Mouse (Mus musculus) stomach, embryonic 16.5 days (tissue): Measurements from ENCODE around the gene Dnlz. TPM values are rescaled to one million over a fixed set of nuclear protein-coding genes. Genes with fewer than 3 reads are reported as not detected.

Source experiments
- ATAC-seq: fragments of 200-750 bp; cut with Nextera tagmentation; 2 replicates; pipeline ENCODE4 v1.8.0; 2017; ENCODE audit warnings: moderate number of reproducible peaks, moderate TSS enrichment; ENCODE audit not compliant: insufficient read depth, low FRiP score
- H3K27ac ChIP-seq: fragments of 300-500 bp; sonication (generic); 2 replicates; pipeline ENCODE4 v1.5.1; 2014; ENCODE audit warnings: low read length
- H3K27me3 ChIP-seq: fragments of 300-500 bp; sonication (generic); 2 replicates; pipeline ENCODE4 v1.6.1; 2014; ENCODE audit warnings: low read length, control low read depth, mixed read lengths; ENCODE audit not compliant: control insufficient read depth, insufficient read depth
- H3K36me3 ChIP-seq: fragments of 300-500 bp; sonication (generic); 2 replicates; pipeline ENCODE4 v1.6.1; 2014; ENCODE audit warnings: low read length; ENCODE audit not compliant: control insufficient read depth, insufficient read depth
- H3K4me1 ChIP-seq: fragments of 300-500 bp; sonication (generic); 2 replicates; pipeline ENCODE4 v1.6.1; 2014; ENCODE audit warnings: low read length, control low read depth, mixed read lengths; ENCODE audit not compliant: control insufficient read depth, insufficient read depth
- H3K4me2 ChIP-seq: fragments of 300-500 bp; sonication (generic); 2 replicates; pipeline ENCODE4 v1.6.1; 2014; ENCODE audit warnings: low read depth, low read length, mixed read lengths
- H3K4me3 ChIP-seq: fragments of 300-500 bp; sonication (generic); replicated peaks from 2 replicates; pipeline ENCODE4 v1.5.1; 2014; ENCODE audit warnings: mild to moderate bottlenecking, low read length
- H3K9ac ChIP-seq: fragments of 300-500 bp; sonication (generic); 2 replicates; pipeline ENCODE4 v1.6.1; 2014; ENCODE audit warnings: low read length
- H3K9me3 ChIP-seq: fragments of 300-500 bp; sonication (generic); replicated peaks from 2 replicates; pipeline ENCODE4 v1.6.1; 2016; ENCODE audit warnings: low read length, control low read depth; ENCODE audit not compliant: control insufficient read depth
- WGBS: fragments of 180-500 bp; shearing (Covaris S2); extraction: QIAGEN DNeasy Blood & Tissue Kit; methylation state at CpG from one replicate; pipeline ENCODE4 v1.1.7; 2014; 5-methylcytosine and 5-hydroxymethylcytosine counted together
- polyA plus RNA-seq: library from polyadenylated mRNA; unstranded; fragments of >200 nt; fragmentation: Nextera tagmentation; extraction: Ambion mirVana; gene quantifications from 2 replicates; pipeline ENCODE4 v1.2.1, GENCODE M21; 2015

The Dnlz gene
- 20.5 and 23.8 TPM in 2 replicates for polyA plus RNA-seq

GRCm38 (mm10) chr2:26351358-26352290 is at the start of gene Dnlz:
Gene Dnlz (minus strand): TSS chr2:26352110.
- H3K27ac ChIP-seq = peak within 1 kb of the TSS; percentile 90
- peak within 1 kb of the TSS; percentile 93 for H3K9ac ChIP-seq
- H3K4me1 ChIP-seq = peaks cover 20% of the 10 kb centered on the region
- no peaks in the 10 kb centered on the region for H3K9me3 ChIP-seq
- ATAC-seq = peak; percentile 81
- H3K4me3 ChIP-seq = peak within 1 kb of the TSS; percentile 82
- 1% methylated on average over 62 of the region's 62 CpGs for WGBS
- H3K36me3 ChIP-seq = peaks cover 11% of the 10 kb centered on the region; the same call in 1 of the 2 replicates
- H3K4me2 ChIP-seq = peak within 1 kb of the TSS; percentile 98
- no peaks in the 10 kb centered on the region for H3K27me3 ChIP-seq

- Histone ChIP-seq H3K36me3 (peaks cover 13% of the 10 kb centered on the region; the same call in 1 of the 2 replicates), H3K9ac (no peak overlapping the region), H3K4me2 (no peak overlapping the region), H3K27ac (no peak overlapping the region), H3K9me3 (no peaks in the 10 kb centered on the region), H3K4me1 (no peaks in the 10 kb centered on the region), H3K4me3 (no peak overlapping the region), H3K27me3 (no peaks in the 10 kb centered on the region)
- no peak for ATAC-seq
- WGBS = 87% methylated on average over 4 of the region's 4 CpGs
Measured at GRCm38 (mm10) chr2:26401023-26401422, 49.1 kb upstream of the Dnlz start.

DNA sequence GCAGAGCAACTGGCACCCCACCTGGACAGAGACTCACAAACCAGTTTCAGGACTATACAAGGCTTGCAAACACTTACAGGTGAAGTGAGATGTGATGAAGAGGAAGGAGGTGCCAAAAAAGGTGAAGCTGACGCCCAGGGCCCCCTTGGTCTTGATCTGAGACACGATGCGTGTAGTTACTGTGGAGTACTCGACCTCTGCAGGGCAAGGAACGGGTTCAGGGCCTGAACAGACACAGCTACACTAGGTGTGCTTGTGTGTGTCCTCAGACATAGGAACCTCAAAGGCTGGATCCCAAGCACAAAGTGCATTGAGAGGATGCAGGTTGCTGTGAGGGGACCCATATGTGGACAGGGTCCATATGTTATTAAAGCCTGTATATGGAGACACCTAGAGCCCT is 48.4 kb upstream of the Dnlz start:
- Histone ChIP-seq H3K4me3 (no peak overlapping the region), H3K9me3 (no peaks in the 10 kb centered on the region), H3K27me3 (no peaks in the 10 kb centered on the region), H3K4me2 (no peak overlapping the region), H3K9ac (no peak overlapping the region), H3K36me3 (peaks cover 20% of the 10 kb centered on the region; the same call in 1 of the 2 replicates), H3K4me1 (no peaks in the 10 kb centered on the region), H3K27ac (no peak overlapping the region)
- 92% methylated on average over 5 of the region's 5 CpGs for WGBS
- ATAC-seq = no peak

GRCm38 (mm10) chr2:26399647-26400046 is 47.7 kb upstream of the Dnlz start:
- Histone ChIP-seq H3K4me1 (no peaks in the 10 kb centered on the region), H3K27ac (no peak overlapping the region), H3K4me3 (no peak overlapping the region), H3K36me3 (peaks cover 27% of the 10 kb centered on the region), H3K9ac (no peak overlapping the region), H3K4me2 (no peak overlapping the region), H3K9me3 (no peaks in the 10 kb centered on the region), H3K27me3 (no peaks in the 10 kb centered on the region)
- WGBS = 80% methylated on average over 5 of the region's 5 CpGs
- no peak for ATAC-seq

GRCm38 (mm10) chr2:26398978-26399377 is 47.1 kb upstream of the Dnlz start:
- 90% methylated on average over 8 of the region's 8 CpGs for WGBS
- Histone ChIP-seq H3K27ac (no peak overlapping the region), H3K4me3 (no peak overlapping the region), H3K9me3 (no peaks in the 10 kb centered on the region), H3K27me3 (no peaks in the 10 kb centered on the region), H3K4me2 (no peak overlapping the region), H3K9ac (no peak overlapping the region), H3K36me3 (peaks cover 30% of the 10 kb centered on the region), H3K4me1 (no peaks in the 10 kb centered on the region)
- no peak for ATAC-seq

- ATAC-seq = no peak
- Histone ChIP-seq H3K4me2 (no peak overlapping the region), H3K27ac (no peak overlapping the region), H3K4me1 (peaks cover 14% of the 10 kb centered on the region), H3K9me3 (no peaks in the 10 kb centered on the region), H3K36me3 (peaks cover 41% of the 10 kb centered on the region), H3K9ac (no peak overlapping the region), H3K4me3 (no peak overlapping the region), H3K27me3 (no peaks in the 10 kb centered on the region)
- 90% methylated on average over 6 of the region's 6 CpGs for WGBS
Measured at GRCm38 (mm10) chr2:26391617-26392016, 39.7 kb upstream of the Dnlz start.

DNA sequence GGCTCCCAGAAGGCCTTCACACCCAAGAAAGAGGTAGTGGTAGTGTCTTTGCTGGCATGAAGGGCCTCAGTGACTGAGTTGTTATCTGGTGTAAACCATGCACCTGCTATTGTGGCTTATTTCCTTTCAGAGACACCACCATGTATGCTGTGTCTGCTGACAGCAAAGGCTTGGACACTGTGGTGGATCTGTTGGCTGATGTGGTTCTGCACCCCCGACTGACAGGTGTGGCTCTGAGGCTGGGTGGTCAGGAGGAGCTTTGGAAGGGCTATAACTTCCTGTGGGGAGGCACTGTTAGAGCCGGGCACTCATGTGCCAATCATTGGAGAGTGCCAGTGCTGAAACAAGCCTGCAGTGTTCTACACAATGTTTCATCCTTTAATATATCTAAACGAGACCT is 39.0 kb upstream of the Dnlz start:
- no peak for ATAC-seq
- H3K36me3 ChIP-seq = peaks cover 35% of the 10 kb centered on the region
- H3K27ac ChIP-seq = no peak overlapping the region
- no peaks in the 10 kb centered on the region for H3K9me3 ChIP-seq
- 81% methylated on average over 3 of the region's 3 CpGs for WGBS
- H3K4me1 ChIP-seq = peaks cover 14% of the 10 kb centered on the region
- H3K4me2 ChIP-seq = no peak overlapping the region
- no peak overlapping the region for H3K4me3 ChIP-seq
- no peaks in the 10 kb centered on the region for H3K27me3 ChIP-seq
- H3K9ac ChIP-seq = no peak overlapping the region

DNA sequence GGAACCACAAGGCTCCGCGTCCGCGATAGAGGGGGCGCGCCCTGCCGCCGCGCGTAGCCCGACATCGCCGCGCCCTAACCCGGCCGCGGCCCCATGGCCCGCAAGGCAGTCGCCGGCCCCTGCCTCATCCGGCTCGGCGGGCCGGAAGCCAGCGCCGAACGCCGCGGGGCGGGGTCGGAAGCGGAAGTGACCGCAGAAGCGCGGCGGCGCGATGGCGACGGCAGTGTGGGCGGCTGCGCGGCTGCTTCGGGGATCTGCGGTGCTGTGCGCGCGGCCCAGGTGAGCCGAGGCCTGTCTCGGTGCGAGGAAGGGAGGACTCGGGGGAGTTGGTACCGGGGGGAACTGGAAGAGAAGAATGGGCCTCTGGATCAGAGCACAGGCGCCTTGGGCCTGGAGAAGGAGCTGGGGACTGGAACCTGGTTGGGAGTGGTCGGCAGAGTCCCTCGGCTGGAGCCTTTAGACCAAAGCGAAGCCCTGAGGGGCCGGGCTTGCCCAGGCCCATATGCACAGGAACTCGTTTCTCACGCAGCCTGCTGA is 37.3 kb upstream of the Dnlz start, which contains the start of the genes Entr1 and Pmpca:
Entr1 (minus strand) TSS at position 163 of the 537 bp plus-strand sequence.
Pmpca (plus strand) TSS at position 186 of the 537 bp plus-strand sequence.
- WGBS = under 1% methylated on average over 60 of the region's 60 CpGs
- Histone ChIP-seq H3K27me3 (no peaks in the 10 kb centered on the region), H3K9ac (peak within 1 kb of the TSS; percentile 96), H3K36me3 (peaks cover 18% of the 10 kb centered on the region; the same call in 1 of the 2 replicates), H3K9me3 (no peaks in the 10 kb centered on the region), H3K4me1 (peaks cover 14% of the 10 kb centered on the region), H3K4me3 (peak within 1 kb of the TSS; percentile 94), H3K27ac (peak within 1 kb of the TSS; percentile 49), H3K4me2 (peak within 1 kb of the TSS; percentile 90)
- peak; percentile 86 for ATAC-seq

GRCm38 (mm10) chr2:26388682-26389153 is 36.8 kb upstream of the Dnlz start:
- H3K36me3 ChIP-seq = peaks cover 18% of the 10 kb centered on the region; the same call in 1 of the 2 replicates
- WGBS = under 1% methylated on average over 45 of the region's 45 CpGs
- no peaks in the 10 kb centered on the region for H3K9me3 ChIP-seq
- peaks cover 14% of the 10 kb centered on the region for H3K4me1 ChIP-seq
- peak overlapping the region; percentile 94 for H3K4me3 ChIP-seq
- peak; percentile 52; the same call in 1 of the 2 replicates for ATAC-seq
- no peaks in the 10 kb centered on the region for H3K27me3 ChIP-seq
- H3K4me2 ChIP-seq = peak overlapping the region; percentile 83
- peak overlapping the region; percentile 96 for H3K9ac ChIP-seq
- H3K27ac ChIP-seq = peak overlapping the region; percentile 49
